Mouse (Mus musculus): Measurements from ENCODE around the gene Ctsf.

GRCm38 (mm10) chr19:4810746-4811062 is 44.2 kb upstream of the Ctsf start:
- TF ChIP-seq CTCF (conservative IDR thresholded peaks at IDR 0.05; ENCODE audit: low read length) (no peak), POU5F1 (IDR thresholded peaks at IDR 0.05; ENCODE audit: borderline replicate concordance, low read length) (no peak)
